Mouse (Mus musculus) 3134 (cell line): ENCODE measurements around the gene Ncl.
"Not testable (repeated sequence)": the region's sequence is repeated elsewhere in the genome, so short reads cannot be mapped to it uniquely, and the experiment has no call there.

ENCODE experiments used
- DNase-seq: peaks from one replicate; pipeline ENCODE4 v3.0.0-alpha.2; 2011; ENCODE audit warnings: low spot score; ENCODE audit not compliant: insufficient read length; ENCODE audit errors: extremely low read depth

Ncl gene

DNA sequence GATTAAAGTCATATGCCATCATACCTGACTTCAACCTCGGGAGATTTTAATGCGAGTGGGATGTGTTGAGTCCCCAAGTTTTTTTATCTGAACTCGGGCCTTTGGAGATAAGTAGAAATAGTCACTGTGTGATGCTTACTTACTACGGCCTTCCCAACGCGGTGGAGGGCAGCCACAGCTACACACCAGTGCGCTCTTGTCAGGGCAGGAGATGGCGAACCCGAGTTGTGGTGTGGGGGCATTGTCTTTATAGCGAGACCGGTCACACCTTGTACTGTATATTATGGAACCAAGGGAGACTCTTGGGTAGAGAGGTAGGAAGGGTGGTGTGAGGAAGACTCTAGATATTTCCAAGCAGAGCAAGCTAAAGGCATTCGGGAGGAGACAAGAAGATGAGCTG lies 1.2 kb upstream of the Ncl start:
- no peak for DNase-seq

DNA sequence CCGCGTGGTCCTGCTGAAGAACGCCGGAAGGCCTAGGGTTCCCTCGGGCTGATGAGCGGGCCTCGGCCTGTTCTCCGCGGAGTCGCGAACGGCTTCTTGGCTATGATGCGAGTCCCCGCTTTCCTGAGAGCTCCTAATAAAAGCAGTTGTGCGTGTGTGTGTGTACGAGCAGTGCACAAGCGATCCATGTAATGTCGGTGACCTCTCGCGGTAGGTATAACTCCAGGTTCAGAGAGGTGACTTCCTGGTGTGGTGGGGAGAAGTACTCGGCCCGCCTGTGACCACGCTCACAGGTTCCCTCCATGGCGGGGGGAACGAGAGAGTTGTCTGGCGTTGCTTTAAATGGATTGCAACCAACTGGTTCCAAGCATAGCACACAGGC lies 589 bp upstream of the Ncl start:
- no peak for DNase-seq

DNA sequence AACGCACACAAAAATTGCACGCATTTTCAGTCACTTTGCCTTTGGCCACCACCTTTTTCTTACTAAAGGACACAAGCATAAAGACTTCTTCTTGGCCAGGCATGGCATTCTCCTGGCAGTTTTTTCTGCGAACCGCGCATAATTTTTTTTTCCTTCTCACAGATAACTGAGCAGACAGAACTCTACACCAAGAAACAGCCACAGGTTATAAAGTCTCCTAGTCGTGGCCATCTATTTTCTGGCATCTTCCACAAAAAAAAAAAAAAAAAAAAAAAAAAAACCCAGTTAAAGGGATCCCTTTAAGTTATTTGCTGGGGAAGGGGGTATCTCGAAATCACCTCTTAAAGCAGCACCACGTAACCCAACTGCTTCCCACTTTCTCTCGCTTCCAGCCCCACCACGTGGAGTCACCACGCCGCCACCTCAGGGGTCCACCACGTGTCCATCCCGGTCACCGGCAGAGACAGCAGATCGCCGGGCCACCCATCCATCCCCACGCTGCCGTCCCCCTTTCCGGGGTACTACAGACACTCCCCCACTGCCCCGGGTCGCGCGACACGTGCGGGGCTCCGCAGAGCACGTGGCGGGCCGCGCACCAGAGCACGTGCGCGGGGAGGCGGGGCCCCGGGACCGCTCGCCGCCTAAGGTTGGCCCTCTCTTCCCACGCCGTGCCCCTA lies 833 bp downstream of the Ncl start:
- DNase-seq: no peak

- no peak for DNase-seq
Measured at GRCm38 (mm10) chr1:86354186-86354585, 5.0 kb downstream of the Ncl start.

DNA sequence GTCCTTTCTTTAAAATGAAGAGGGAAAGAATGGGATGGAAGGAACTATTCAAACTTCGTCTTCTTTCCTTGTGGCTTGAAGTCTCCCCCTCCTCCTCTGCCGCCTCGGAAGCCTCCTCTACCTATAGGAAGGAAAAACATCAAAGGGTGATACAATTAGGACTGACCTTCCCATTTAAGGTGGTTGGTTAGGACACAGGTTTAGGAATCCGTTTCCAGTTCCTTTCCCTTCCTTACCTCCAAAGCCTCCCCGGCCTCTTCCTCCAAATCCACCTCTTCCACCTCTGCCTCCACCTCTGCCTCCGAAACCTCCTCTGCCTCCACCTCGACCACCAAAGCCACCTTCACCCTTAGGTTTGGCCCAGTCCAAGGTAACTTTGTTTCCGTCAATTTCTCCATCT lies 8.6 kb downstream of the Ncl start:
- DNase-seq: no peak

DNA sequence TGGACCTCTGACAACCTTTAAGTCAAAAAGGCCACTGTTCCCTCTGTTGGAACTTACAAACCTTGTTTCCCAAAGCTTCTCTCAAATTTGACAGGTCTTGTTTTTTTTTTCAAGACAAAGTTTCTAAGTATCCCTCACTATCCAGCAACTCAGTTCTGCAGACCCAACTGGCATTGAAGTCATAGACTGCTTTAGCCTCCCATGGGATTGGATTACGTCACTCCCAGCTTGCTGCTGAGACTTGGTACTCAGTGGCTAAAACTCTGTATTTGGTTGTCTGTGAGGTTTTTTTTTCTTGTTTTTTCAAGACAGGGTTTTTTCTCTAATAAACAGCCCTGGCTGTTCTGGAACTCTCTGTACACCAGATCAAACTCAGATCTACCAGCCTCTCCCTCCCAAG lies 9.5 kb downstream of the Ncl start:
- no peak for DNase-seq

- no peak for DNase-seq
Measured at GRCm38 (mm10) chr1:86349201-86349600, 10.0 kb downstream of the Ncl start.

DNA sequence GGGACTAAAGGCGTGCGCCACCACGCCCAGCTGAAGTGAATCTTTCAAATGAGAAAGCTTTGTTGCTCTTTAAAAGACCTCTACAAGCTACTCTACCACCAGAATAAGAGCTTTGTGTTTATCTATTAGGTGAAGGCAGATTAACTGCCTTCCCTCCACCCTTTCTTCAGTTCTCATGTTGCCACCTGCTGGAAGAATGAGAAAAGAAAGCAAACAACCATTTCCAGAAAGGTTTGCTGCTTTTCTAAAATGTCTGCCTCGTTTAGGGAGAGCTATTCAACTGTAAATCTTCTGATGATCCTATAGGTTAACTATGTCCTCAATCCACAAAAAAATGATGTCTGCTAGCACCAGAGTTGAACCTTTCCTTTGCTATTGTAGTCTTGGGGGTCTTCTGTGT lies 10.4 kb downstream of the Ncl start:
- no peak for DNase-seq

DNA sequence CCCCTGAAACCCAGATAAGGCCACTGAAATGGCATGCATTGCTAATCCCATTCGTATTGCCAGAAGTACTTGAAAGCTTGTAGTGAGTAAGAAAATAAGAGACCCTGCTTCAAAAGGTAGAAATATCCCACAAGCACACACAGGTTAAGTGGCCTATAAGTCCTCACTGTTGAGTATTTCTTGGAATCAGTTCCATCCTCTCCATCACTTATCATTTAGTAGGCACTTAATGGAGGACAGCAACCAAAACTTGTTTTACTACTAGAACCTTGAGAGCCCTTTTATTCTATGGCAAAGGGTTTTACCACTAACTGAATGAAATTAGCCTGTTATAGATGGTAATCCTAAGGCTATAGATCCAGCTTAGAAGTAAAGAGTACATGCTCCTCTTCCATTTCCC lies 11.1 kb downstream of the Ncl start:
- no peak for DNase-seq

GRCm38 (mm10) chr1:86347716-86348045 lies 11.5 kb downstream of the Ncl start:
- DNase-seq: no peak

DNA sequence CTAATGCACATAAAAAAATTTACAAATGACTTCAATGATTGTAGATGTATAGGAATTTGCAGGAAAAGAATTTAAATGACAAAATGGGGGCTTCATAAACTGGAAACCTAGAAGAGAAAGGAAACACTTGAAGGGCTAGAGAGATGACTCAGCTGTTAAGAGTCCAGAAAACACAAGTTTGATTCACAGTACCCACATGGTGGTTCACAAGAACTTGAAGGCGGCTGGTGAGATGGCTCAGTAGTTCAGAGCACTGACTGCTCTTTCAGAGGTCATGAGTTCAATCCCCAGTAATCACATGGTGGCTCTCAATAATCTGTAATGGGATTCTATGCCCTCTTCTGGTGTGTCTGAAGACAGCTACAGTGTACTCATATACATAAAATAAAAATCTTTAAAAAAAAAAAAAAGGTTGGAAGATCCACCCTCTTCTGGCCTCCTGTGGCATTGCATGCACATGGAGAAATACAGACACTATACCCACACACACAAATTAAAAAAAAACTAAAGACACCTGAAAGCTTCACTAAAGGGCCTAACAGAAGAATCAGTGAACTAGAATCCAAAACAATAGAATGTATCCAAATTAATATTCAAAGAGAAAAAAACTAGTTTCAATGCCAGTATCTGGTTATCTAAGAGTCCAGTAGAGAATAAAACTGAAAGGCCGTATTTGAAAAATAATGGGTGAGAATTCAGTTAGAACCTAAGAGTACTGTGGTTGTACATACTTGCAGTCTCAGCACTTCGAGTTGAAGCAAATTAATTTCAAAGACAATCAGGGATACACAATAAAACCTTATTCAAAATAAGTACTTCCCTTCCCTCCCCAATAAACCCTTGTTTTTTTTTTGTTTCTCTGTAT lies 12.1 kb downstream of the Ncl start:
- DNase-seq: peak; percentile 36

GRCm38 (mm10) chr1:86345956-86346355 lies 13.2 kb downstream of the Ncl start:
- DNase-seq: no peak

GRCm38 (mm10) chr1:86345069-86345468 lies 14.1 kb downstream of the Ncl start:
- no peak for DNase-seq

DNA sequence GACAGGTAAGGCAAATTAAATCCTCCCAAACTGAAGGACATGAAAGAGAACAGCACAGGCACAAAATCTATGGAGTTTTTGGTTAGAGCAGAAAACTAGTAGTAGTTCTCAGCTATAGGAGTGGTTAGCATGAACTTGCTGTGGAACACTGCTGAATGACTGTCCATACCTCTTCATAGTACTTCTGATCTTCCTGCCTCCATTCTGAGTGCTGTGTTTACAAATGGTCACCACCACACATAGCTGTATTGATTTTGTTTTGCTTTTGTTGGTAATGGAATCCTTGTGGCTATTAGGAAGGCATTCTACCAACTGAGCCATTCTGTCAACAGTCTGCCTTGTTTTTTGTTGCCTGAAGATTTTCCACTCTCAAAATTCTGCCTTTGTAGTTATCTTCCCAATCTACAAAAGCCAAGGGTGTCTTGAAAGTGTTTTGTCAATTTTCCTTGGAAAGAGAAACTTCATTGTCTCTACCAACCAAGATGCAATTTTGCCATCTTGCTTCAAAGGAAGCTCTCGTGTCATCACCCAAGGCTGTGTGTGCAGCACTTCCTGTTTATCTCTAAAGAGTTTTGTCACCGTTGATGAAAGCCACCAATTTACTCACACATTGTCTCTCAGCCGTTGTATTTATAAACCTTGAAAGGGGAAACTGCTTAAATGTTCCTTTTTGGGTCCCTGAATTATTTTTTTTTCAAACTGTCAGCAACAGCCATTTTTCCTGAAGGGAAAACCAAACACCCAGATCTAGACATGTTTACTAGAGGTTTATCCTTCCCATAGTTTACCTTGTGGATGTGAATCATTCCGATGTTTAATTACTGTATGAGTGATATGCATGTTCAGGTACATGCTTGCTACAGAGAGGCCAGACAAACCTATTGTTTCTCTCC lies 15.0 kb downstream of the Ncl start:
- DNase-seq: no peak

GRCm38 (mm10) chr1:86343087-86343645 lies 16.0 kb downstream of the Ncl start:
- no peak for DNase-seq

DNA sequence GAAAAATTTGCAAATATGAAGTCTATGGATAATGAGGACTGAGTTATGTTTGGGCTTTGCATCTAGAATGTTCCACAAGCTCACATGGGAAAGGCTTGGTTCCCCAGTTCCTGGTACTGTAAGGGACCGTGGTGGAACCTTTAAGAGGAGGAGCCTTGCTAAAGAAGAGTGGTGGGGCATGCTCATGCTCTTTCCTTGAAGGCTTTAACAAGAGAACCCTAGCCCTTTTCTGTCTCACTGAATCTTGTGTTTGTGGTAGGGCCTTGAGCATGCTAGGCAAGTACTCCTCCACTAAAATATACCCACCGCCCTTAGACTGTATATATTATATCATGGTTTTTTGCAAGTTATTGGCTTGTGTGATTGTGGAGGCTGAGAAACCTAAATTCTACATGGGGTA lies 16.8 kb downstream of the Ncl start:
- no peak for DNase-seq

- not testable (repeated sequence) for DNase-seq
Measured at GRCm38 (mm10) chr1:86341096-86341495, 18.1 kb downstream of the Ncl start.

GRCm38 (mm10) chr1:86339156-86339812 lies 19.9 kb downstream of the Ncl start:
- no peak for DNase-seq

DNA sequence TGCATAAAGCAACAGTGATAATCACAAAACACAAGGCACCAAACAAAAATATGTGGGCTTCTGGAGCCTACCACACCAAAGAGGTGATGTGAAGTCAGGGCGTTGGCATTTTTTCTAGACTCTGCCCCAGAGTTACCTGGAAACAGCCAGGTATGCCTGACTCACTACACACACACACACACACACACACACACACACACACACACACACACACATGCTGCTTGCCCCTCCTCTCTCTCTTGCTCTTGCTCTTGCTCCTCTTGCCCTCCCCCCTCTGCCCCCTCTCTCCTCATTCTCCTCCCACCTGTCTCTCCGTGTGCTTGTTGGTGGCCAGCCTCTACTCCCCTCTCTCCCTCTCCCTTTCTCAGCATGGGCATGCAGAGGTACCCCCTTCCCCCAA lies 22.9 kb downstream of the Ncl start:
- DNase-seq: no peak

GRCm38 (mm10) chr1:86320822-86321413 lies 38.3 kb downstream of the Ncl start:
- no peak for DNase-seq
